Mouse (Mus musculus) kidney, adult 2 months (tissue): ENCODE results near the gene Mcu.

ENCODE experiments used
- CTCF ChIP-seq: fragments of 200-500 bp; conservative IDR thresholded peaks from 2 replicates; pipeline ENCODE4 v1.5.1; 2011; ENCODE audit warnings: low read depth, mild to moderate bottlenecking, control low read depth, low read length, moderate library complexity, mixed read lengths; ENCODE audit not compliant: insufficient read depth, insufficient read length
- POLR2A ChIP-seq: fragments of 200-500 bp; IDR thresholded peaks from one replicate; pipeline ENCODE4 v1.6.1; 2011; ENCODE audit warnings: low read depth, low read length, control low read depth

DNA sequence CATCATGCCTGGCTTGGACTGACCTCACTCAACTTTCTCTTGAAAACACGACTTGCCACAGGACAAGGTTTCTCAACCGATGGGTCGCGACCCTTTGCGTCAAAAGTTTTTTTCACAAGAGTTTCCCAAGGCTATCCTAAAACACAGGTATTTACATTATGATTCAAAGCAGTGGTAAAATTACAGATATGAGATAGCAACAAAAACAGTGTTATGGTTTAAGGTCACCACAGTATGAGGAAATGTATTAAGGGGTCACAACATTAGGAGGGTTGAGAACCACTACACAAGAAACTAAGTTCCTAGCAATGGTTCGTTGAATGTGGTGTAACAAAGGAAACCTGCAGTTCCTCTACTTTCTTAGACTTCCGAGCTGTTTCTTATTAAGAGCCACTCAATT lies 1.3 kb upstream of the Mcu start:
- TF ChIP-seq CTCF (no peak), POLR2A (no peak)
